Mouse (Mus musculus): ENCODE results near the gene Atxn7l3.

The Atxn7l3 gene

GRCm38 (mm10) chr11:102319941-102320685 is 23.7 kb upstream of the Atxn7l3 start:
- in situ Hi-C loops (cut with MboI, MseI) = loop anchor here (5.0 kb wide), 1 partner anchor 112 kb away; the partner anchor contains the start of gene Grn

- in situ Hi-C loops (cut with MboI, MseI) = no loop called here
These were observed 23.0 kb upstream of the Atxn7l3 start, which contains the start of gene Ubtf for GRCm38 (mm10) chr11:102319410-102319792. TSS of gene Ubtf (minus strand) at chr11:102319742.

DNA sequence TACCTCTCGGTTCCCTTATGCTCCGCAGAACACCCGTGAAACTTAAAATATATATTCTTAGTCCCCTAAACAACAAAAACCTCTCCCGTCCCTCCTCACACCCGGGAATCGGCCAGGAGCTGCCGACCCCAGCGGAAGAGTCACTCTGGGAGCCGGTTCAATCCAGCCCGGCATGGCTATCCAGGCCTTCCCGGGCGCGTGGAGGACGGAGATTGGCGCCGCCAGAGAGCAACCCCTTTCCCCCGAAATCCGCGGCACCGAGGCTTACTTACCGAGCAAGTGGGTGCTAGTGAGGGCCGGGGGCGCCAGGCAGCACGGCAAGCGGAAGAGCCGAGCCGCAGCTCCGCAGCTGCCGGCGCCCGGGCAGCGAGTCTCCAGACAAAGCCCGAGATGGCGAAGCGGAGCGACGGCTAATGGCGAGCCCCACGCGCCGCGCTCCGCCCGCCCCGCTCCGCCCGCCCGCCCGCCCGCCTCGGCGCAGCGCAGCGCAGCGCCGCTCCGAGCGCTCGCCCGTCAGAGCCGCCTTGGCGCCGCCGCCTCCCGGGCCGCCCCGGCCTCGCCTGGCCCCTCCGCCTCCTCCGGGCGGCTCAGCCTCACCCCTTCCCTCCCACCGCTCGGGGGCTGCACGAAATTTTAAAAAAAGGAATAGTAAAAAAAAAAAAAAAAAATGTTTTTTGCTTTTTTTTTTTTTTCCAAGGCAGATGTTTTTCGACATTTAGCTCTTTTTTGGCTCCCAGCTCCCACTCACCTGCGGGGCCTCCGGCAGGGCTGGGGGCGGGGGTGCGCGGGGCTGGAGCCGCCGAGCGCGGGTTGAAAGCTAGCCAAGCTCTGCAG is 22.4 kb upstream of the Atxn7l3 start:
- in situ Hi-C loops (cut with MboI, MseI) = no loop called here

DNA sequence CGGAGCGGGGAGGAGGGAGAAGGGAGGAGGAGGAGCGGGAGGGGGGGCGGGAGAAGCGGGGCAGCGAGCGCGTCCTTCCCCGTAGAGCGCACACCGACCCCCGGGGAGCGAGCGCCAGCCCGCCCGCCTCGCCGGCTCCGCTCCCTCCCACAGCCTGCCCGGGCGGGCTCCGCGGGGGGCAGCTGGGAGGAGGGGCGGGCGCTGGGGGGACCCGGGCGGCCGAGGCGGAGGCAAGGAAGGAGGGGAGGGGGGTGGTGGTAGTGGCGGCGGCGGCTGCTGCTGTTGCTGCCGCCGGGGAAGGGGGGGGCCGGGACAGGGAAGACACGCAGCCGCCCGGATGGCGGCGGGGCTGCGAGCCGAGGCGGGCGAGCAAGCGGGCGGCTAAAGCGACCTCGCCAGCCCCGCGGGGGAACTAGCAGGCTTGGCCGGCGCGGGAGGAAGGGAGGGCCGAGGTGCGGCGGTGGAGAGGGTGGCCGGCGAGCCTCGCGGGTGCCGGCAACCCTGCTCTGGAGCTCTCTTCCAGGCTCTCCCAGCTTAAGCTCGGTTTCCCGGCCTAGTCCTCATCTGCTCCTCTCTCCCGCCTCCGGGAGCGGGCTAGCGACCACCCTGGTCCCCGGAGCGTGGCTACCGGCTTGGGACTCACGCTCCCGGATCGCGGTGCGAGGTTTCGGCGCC is 21.6 kb upstream of the Atxn7l3 start:
- in situ Hi-C loops (cut with MboI, MseI) = no loop called here

DNA sequence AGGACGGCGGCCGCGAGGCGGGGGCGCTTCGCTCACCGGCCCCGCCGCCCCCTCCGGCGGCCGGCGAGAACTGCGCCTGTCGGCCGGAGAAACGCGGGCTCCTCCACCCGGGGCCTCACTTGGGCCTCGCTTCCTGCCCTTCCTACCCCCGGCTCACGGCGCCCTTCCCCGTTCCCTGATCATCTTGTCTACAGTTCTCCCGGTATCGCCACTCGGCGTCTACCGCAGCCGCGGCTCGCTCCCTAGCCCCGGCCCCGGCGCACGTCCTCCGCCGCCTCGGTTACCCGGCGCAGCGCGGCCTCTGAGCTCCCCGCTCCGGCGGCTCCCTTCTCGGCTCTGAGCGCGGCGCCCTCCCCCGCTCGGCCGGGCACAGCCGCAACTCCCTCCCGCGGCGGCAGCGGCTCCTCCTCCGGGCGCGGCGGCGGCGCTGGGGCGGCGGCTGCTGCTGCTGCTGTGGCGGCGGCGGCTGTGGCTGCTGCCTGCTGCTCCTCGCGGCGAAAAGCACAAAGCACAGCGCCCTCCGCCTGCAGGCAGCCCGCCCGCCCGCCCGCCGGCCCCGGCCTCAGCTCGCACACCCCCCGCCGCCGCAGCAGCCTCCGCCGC is 21.0 kb upstream of the Atxn7l3 start:
- in situ Hi-C loops (cut with MboI, MseI) = no loop called here

GRCm38 (mm10) chr11:102316572-102317297 is 20.3 kb upstream of the Atxn7l3 start:
- in situ Hi-C loops (cut with MboI, MseI) = no loop called here

GRCm38 (mm10) chr11:102315690-102316571 is 19.5 kb upstream of the Atxn7l3 start:
- in situ Hi-C loops (cut with MboI, MseI) = no loop called here

DNA sequence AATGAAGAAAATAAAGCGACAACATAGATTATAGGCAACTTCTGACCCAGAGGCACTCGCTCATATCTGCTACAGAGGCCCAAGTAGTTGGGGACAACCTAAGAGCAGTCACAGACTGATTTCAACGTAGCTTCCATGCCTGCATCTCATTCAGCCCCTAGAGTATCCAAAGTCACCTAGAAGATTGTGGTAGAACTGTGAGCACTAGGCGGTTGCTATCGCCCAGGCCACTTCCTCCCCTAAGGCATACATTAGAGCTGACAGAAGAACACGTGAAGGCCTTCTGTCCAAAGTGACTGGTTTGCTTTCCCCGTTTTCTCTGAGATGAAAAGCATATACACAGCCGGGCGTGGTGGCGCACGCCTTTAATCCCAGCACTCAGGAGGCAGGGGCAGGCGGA is 17.9 kb upstream of the Atxn7l3 start:
- in situ Hi-C loops (cut with MboI, MseI) = no loop called here

DNA sequence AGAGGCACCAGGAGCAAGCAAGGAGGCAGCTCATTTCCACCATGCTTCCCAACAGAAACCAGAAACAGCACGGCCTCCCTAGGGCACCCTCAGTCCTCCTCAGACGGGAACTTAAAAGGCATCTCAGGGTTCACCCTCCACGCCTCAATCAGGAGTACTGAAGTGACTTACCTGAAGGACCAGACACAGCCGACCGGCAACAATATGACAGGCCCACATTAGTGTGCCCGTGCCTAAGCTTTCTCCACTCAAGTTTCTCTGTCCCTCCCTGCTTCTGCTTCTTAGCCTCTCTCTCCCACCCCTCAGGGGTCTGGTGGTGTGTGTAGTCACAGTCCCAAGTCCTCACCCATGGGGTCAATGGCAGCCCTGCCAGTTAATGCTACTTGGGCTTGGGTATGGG is 16.2 kb upstream of the Atxn7l3 start:
- in situ Hi-C loops (cut with MboI, MseI) = no loop called here

DNA sequence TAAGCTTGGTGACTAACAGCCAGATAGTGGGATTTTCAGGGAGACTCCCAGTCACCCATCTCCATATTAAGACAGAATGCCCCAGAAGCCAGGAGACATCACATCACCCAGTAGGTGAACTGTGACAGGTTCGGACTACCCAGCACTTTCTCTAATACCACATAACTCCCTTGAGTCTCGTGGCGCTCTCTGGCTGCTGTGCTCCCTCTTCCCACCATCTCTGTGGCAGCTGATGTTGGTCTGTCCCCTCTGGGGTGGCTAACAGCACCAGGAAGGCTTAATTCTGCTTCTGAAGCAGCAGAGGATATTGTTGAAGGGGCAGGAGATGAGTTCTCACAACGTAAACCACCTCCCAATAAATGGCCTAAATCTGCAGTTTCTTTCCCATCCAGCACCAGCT is 15.5 kb upstream of the Atxn7l3 start:
- in situ Hi-C loops (cut with MboI, MseI) = no loop called here

GRCm38 (mm10) chr11:102310768-102311695 is 14.6 kb upstream of the Atxn7l3 start:
- in situ Hi-C loops (cut with MboI, MseI) = no loop called here

GRCm38 (mm10) chr11:102309821-102310617 is 13.6 kb upstream of the Atxn7l3 start:
- in situ Hi-C loops (cut with MboI, MseI) = no loop called here

- in situ Hi-C loops (cut with MboI, MseI) = no loop called here
These were observed 12.5 kb upstream of the Atxn7l3 start for GRCm38 (mm10) chr11:102308979-102309378.

GRCm38 (mm10) chr11:102308104-102308503 is 11.7 kb upstream of the Atxn7l3 start:
- in situ Hi-C loops (cut with MboI, MseI) = no loop called here

DNA sequence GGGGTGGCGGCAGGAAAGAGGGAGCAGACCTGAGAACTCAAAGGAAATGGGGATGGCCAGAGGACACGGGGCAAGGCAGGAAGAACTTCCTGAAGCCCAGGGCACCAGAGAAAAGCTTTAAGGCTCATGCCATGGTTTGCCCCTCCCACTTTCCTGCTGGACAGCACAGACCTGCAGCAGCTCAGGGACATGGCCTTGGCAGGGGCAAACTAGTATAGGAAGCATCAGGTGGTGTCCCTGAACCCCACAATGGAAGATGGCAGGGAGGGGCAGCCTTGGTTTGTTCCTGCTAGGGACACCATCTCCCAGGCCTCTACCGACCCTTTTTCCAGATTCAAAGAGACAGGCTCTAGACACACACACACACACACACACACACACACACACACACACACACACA is 8.9 kb upstream of the Atxn7l3 start:
- in situ Hi-C loops (cut with MboI, MseI) = no loop called here

- in situ Hi-C loops (cut with MboI, MseI) = no loop called here
These were observed 7.7 kb upstream of the Atxn7l3 start for GRCm38 (mm10) chr11:102304141-102304540.

GRCm38 (mm10) chr11:102299839-102300238 is 3.4 kb upstream of the Atxn7l3 start:
- in situ Hi-C loops (cut with MboI, MseI) = loop anchor here (10.0 kb wide), 1 partner anchor 135 kb away; the partner anchor contains the start of gene Grn
